Mouse (Mus musculus): ENCODE data around the gene Prss8.
A peak's percentile ranks its signal among the peaks of the same experiment; 100 is the strongest.

Prss8 gene

DNA sequence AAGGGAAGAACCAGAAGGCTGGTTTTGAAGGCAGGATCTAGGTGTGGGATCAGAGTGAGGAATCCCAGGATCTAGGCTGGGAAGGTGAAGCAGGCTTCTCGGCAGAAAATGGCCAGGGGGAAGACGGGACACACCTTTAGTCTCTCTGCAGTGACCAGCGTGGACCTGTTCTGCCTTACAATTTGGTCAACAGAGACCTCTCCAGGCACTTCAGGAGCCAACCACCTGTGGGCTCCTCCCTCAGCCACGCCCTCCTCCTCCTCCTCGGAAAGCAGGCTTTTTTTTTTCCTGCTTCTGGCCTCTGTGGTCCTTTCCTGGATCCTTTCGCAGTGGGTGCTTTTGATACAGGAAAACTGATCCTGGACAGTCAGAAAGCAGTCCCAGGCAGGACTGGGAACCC, at the start of gene Prss8:
Prss8 (minus strand) TSS at position 182 of the 400 bp plus-strand sequence.
- no peak for DNase-seq (ENCODE audit: low read depth, low spot score)

GRCm38 (mm10) chr7:127978856-127979255, 49.0 kb upstream of the Prss8 start:
- DNase-seq (ENCODE audit: low read depth, low spot score): no peak

DNA sequence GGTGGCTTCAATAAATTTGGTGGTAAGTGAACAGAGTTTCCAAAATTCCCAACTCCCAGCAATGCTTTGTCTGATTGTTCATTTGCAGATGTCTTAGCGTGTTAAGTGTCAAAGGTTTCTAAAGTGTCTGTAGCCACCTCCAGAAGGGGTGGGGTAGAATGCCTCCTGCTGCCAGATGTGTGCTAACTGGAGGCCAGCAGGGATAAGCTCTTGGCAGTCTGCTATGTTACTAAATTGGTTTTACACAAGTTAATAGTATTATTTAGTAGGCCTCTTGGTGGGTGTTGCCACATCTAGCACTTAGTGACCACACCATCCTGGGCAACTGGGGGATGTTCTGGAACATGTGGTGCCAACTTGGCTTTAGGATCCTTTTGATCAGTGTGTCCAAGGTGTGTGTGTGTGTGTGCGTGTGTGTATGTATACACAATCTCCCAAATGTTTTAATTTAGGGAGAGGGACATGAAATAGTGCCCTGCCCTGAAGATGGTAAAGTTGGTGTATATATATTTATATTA, 44.6 kb upstream of the Prss8 start:
- peak; percentile 5 for DNase-seq (ENCODE audit: low read depth, low spot score)

GRCm38 (mm10) chr7:127967922-127968828, 38.3 kb upstream of the Prss8 start:
- DNase-seq (ENCODE audit: low read depth, low spot score): peak; percentile 69

DNA sequence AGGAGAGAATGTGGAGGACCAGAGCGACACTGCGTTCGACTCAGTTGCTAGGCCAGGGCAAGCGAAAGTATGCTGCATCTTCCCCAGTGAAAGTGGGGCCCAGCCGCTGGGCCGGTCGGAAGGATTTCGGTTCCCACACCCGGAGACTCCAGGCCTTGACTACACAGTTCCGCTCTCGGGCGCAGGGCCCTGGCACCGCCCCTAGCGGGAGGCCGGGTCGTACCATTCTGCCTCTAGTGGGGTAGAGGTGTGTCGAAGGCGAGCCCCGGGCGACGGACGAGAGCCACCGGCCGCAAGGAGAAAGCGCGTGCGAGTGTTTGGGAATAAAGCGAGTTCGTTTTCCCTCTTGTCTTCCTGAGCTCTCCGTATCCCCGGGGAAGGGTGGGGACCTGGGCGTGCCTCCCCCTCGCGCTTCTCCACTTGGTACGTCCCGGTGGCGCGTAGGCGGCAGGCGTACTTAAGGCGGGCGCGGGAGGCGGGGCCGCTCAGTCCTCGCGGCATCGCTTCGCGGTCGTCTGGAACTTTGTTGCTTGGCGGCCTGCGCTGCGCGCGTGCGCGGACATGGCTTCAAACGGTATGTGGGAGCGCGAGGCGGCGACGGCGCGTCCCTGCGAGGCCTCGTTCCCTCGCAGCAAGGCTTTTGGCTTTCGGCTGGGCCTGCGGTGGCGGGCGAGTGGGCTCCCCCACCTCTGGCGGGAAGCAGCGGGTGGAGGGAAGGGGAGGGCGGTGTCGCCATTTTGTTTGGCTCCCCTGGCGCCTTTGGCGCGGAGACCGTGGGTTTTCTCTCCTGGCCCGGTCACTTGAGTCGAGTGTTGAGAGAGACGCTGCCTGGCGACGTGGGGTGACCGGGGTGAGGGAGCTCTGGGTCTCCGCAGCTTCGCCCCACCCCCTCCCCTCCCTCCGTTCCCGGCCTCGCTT, 37.4 kb upstream of the Prss8 start, which contains the start of gene Fus:
Fus (plus strand) TSS at position 454 of the 918 bp plus-strand sequence.
- peak; percentile 85 for DNase-seq (ENCODE audit: low read depth, low spot score)

DNA sequence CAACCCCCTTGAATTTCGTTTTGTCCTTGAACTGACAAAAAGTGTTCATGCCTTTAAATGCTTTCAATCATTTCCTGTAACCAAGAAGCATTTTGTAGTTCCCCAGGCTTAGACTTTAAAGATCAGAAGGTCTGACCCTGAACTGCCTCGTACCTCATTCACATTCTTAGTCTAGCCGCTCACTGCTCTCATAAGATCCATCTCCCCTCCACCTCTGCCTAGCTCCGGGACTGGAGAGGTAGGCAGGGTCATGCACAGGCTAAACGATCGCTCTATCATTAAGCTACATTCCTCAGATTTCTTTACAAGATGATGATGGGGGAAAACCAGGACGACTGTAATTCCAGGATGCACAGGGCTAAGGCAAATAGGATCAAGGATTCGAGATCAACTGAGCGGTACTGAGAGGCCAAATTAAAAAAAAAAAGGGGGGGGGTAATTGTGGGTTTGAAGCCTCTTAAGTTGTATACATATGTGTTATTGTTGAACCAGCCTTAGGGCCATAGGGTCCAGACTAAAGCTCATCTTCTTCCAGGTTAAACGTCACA, 36.5 kb upstream of the Prss8 start:
- DNase-seq (ENCODE audit: low read depth, low spot score): peak; percentile 49

DNA sequence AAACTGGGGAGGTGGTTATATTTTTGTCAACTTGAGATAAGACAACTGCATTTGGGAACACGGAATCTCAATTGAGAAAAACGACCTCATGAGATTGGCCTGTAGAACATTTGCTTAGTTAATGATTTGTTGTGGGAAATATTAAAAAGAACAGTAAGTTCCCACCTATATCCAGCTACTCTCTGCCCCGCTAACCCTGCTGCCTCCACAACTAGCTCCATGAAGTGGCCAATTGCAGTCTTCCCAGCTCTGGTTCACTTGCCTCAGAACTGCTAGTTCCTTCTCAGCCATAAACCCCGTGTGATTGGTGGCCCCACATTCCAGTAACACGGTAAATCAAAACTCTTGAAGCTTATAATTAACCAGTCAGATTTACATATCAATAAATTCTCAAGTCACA, 29.5 kb upstream of the Prss8 start:
- DNase-seq (ENCODE audit: low read depth, low spot score): no peak

- DNase-seq (ENCODE audit: low read depth, low spot score): no peak
Observed at GRCm38 (mm10) chr7:127952864-127953581, 23.1 kb upstream of the Prss8 start.

DNA sequence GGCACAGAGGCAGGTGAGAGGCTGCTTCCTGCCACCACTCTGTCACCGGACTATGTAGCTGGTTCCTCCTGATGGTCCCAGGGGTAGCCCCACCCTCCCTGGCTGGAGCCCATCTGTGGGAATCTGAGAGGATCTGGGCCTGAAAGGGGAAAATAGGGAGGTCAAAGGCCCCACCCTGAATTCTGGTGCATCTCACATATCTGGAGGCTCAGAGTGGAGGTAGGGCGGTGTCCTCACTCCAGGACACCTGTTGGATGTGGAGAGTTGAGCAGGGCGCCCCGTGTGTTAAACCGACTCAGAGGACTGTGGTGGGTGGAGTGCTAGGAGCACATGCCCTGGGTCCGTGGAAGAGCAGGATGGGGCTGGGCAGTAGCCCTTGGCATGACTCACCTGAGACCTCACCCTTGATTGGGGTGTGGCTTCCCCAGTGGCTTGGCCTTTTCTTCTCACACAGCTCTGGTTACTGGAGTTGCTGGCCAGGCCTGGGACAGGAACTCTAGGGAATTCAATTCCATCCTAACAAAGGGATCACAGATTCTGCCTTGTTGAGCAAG, 16.6 kb upstream of the Prss8 start, which contains the start of gene Prss36:
Prss36 (minus strand) TSS at position 256 of the 554 bp plus-strand sequence.
- peak; percentile 51 for DNase-seq (ENCODE audit: low read depth, low spot score)

DNA sequence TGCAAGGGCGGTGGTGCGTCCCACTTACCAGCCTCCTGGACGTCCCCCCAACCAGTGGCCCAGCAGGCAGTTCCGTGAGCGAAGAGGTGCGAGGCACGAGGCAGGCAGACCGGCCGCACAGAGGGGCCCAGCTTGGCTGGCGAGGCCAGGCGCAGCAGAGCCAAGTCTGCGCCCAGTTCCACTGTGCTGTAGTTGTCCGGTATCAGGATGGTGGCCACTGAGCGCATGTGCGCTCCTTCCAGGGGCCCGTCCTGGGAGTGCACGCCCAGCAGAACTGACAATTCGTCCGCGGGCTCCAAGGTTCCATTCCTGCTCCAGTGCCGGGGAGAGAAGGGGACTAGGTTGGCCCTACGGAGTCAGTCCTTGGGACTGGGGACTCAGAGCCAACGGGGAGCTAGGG, 14.7 kb upstream of the Prss8 start:
- DNase-seq (ENCODE audit: low read depth, low spot score): no peak

- DNase-seq (ENCODE audit: low read depth, low spot score): peak; percentile 49
Observed at GRCm38 (mm10) chr7:127942097-127942496, 12.2 kb upstream of the Prss8 start.

DNA sequence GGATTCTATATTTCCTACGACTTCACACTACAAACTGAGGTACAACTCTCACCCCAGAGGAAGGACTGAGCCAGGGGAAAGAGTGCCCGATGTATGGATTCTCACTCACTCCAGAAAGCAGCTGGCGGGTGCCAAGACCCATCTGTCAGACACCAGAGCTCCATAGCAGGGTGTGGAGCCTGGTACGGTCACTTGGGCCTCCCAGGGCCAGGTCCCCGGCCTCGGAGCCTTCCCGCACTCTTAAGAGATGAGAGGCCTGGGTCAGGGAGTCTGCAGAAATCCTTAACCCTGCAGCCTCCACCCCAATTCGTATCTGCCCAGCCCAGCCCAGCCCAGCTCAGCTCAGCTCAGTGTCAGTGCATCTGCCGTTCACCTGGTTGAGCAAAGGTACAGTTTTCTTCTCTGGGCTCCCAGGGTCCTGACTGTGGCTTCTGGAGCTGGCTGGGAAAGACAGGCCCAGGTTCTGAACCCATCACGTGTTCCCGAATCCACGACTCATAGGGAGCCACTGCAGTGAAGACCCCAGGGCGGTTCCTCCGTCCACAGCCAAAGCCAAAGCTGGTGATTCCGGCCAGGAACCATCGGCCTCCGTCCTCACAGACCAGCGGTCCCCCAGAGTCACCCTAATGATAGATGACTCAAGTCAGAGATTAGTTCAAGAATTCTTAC, 6.4 kb upstream of the Prss8 start:
- DNase-seq (ENCODE audit: low read depth, low spot score): no peak

- DNase-seq (ENCODE audit: low read depth, low spot score): peak; percentile 17
Observed at GRCm38 (mm10) chr7:127935748-127936159, 5.8 kb upstream of the Prss8 start.

DNA sequence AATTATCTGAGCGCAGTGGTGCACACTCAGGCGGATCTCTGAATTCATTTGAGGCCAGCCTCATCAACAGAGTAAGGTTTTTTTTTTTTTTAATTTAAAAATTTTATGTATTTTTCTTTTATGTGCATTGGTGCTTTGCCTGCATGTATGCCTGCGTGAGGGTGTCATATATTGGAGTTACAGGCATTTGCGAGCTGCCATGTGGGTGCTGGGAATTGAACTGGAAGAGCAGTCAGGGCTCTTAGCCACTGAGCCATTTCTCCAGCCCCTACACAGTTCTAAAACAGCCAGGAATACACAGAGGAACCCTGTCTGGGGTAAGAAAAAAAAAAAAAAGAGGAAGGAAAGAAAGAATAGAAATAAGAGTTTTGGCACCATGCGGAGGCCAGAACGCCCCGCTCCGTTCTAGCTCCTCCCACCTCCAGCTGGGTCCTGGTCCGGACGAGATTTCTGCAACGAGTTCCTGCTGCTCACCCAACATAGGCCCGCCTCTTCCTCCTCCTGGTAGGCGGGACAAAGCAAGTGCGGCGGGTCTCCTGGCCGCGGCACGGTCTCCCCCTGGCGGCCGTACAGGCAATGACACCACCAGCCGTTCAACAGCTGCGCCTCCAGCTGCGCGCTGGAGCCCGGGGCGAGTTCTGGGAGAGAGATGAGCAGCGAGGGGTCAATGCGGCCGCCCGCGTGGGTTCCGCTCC, 5.3 kb upstream of the Prss8 start:
- peak; percentile 93 for DNase-seq (ENCODE audit: low read depth, low spot score)

- DNase-seq (ENCODE audit: low read depth, low spot score): no peak
Observed at GRCm38 (mm10) chr7:127934075-127934474, 4.2 kb upstream of the Prss8 start.

GRCm38 (mm10) chr7:127932273-127933031, 2.5 kb upstream of the Prss8 start:
- peak; percentile 71 for DNase-seq (ENCODE audit: low read depth, low spot score)

DNA sequence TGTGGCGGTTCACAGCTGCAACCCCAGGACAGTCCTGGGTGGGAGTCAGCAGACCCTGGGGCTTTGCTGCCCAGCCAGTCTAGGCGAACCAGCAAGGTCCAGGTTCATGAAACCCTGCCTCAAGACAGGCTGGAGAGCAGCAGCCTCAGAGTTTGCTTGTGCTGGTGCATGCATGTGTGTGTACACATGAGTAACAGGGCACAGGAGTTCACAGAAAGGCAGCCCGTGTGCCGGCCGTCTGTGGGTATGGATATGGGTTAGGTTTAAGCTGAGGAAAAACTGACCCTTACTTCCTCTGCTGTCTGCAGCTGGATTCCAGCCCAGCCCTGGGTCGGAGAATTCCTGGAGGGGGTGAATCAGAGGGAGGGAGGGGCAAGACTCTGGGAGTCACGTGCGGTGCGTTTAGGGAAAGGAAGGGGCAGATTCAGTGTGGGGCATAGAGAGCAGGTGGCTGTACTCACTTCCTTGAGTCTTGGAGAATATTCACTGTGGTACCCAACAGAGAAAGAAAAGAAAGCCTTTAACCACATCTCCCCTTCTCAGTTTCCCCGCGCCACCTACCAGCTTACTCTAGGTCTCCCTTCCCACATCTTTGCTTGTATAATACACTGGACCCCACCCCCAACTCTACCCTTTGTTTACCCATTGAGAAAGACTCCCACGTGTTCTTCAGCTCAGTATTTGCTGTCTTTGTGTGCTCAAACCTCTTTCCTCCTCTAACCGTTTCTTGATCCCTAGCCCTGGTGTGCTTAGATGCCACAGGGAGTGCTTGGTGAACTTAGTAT, 1.6 kb upstream of the Prss8 start:
- DNase-seq (ENCODE audit: low read depth, low spot score): peak; percentile 76

DNA sequence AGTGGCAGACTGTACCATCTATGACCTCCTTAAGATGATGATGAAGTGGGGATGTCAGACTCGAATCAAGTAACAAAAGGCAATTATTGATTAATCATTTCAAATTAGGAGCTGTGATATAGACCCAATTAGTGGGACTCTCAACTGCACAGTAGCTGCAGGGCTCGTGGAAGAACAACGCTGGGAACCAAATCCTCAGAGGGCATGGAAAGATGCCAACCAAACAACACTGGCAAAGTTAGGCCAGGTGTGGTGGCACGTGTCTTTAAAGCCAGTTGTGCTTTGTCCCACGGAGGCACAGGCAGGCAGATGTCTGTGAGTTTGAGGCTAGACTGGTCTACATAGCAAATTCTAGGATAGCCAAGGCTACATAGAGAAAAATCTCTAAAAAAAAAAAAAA, 732 bp upstream of the Prss8 start:
- no peak for DNase-seq (ENCODE audit: low read depth, low spot score)
